Mouse (Mus musculus) limb, embryonic 10.5 days (tissue): ENCODE data around the gene Olfr1508. TPM values are rescaled to one million over a fixed set of nuclear protein-coding genes. Genes with fewer than 3 reads are reported as not detected.
"Not testable (repeated sequence)": the region's sequence is repeated elsewhere in the genome, so short reads cannot be mapped to it uniquely, and the experiment has no call there.

Experiments used
- DNase-seq: peaks from one replicate; pipeline ENCODE4 v3.0.0-alpha.2; 2017; ENCODE audit warnings: low spot score
- H3K27ac ChIP-seq: fragments of 300-500 bp; sonication (generic); 2 replicates; pipeline ENCODE4 v1.5.1; 2016; ENCODE audit warnings: mild to moderate bottlenecking
- H3K27me3 ChIP-seq: fragments of 300-500 bp; sonication (generic); 2 replicates; pipeline ENCODE4 v1.6.1; 2016; ENCODE audit warnings: low read depth, mild to moderate bottlenecking; ENCODE audit not compliant: poor library complexity, severe bottlenecking
- H3K36me3 ChIP-seq: fragments of 300-500 bp; sonication (generic); 2 replicates; pipeline ENCODE4 v1.6.1; 2016; ENCODE audit warnings: mild to moderate bottlenecking, moderate library complexity
- H3K4me1 ChIP-seq: fragments of 300-500 bp; sonication (generic); 2 replicates; pipeline ENCODE4 v1.6.1; 2016
- H3K4me3 ChIP-seq: fragments of 300-500 bp; sonication (generic); 2 replicates; pipeline ENCODE4 v1.5.1; 2016; ENCODE audit warnings: mild to moderate bottlenecking, moderate library complexity
- H3K9me3 ChIP-seq: fragments of 300-500 bp; sonication (generic); replicated peaks from 2 replicates; pipeline ENCODE4 v1.6.1; 2016; ENCODE audit warnings: mild to moderate bottlenecking
- WGBS: fragments of 180-500 bp; shearing (Covaris S2); methylation state at CpG from one replicate; pipeline ENCODE4 v1.1.7; 2016; 5-methylcytosine and 5-hydroxymethylcytosine counted together
- polyA plus RNA-seq: library from polyadenylated mRNA; unstranded; fragments of >200 nt; fragmentation: Nextera tagmentation; extraction: Ambion mirVana; gene quantifications from 2 replicates; pipeline ENCODE4 v1.2.1, GENCODE M21; 2016

Gene Olfr1508
- polyA plus RNA-seq = not detected in 2 replicates

- Histone ChIP-seq H3K9me3 (no peaks in the 10 kb centered on the region), H3K4me3 (no peak within 1 kb of the TSS), H3K36me3 (no peaks in the 10 kb centered on the region), H3K27me3 (no peaks in the 10 kb centered on the region), H3K27ac (no peak within 1 kb of the TSS), H3K4me1 (no peaks in the 10 kb centered on the region)
- 62% methylated on average over 2 of the region's 2 CpGs for WGBS
- DNase-seq = no peak
Measured at GRCm38 (mm10) chr14:52467395-52467794, at the start of gene Olfr1508. Olfr1508 (minus strand) TSS chr14:52467495.

- WGBS = 79% methylated on average over 4 of the region's 4 CpGs
- Histone ChIP-seq H3K36me3 (no peaks in the 10 kb centered on the region), H3K27me3 (no peaks in the 10 kb centered on the region), H3K4me3 (no peak within 1 kb of the TSS), H3K9me3 (no peaks in the 10 kb centered on the region), H3K4me1 (no peaks in the 10 kb centered on the region), H3K27ac (no peak within 1 kb of the TSS)
- no peak for DNase-seq
Measured at GRCm38 (mm10) chr14:52495516-52495915, 28.2 kb upstream of the Olfr1508 start, which contains the start of gene Olfr1507. Olfr1507 (minus strand) TSS chr14:52495749.

- DNase-seq = no peak
- H3K27me3 ChIP-seq = no peaks in the 10 kb centered on the region
- H3K27ac ChIP-seq = no peak overlapping the region
- H3K4me1 ChIP-seq = no peaks in the 10 kb centered on the region
- H3K9me3 ChIP-seq = no peaks in the 10 kb centered on the region
- H3K4me3 ChIP-seq = no peak overlapping the region
- WGBS = 87% methylated on average over 1 of the region's 1 CpGs
- no peaks in the 10 kb centered on the region for H3K36me3 ChIP-seq
Measured at GRCm38 (mm10) chr14:52465738-52466137, 1.6 kb downstream of the Olfr1508 start.

GRCm38 (mm10) chr14:52461928-52462327, 5.4 kb downstream of the Olfr1508 start:
- no peaks in the 10 kb centered on the region for H3K9me3 ChIP-seq
- no peaks in the 10 kb centered on the region for H3K27me3 ChIP-seq
- DNase-seq = no peak
- no peaks in the 10 kb centered on the region for H3K4me1 ChIP-seq
- H3K27ac ChIP-seq = no peak overlapping the region
- H3K36me3 ChIP-seq = no peaks in the 10 kb centered on the region
- no peak overlapping the region for H3K4me3 ChIP-seq

- Histone ChIP-seq H3K4me3 (no peak overlapping the region), H3K27ac (no peak overlapping the region), H3K9me3 (no peaks in the 10 kb centered on the region), H3K36me3 (no peaks in the 10 kb centered on the region), H3K4me1 (no peaks in the 10 kb centered on the region), H3K27me3 (no peaks in the 10 kb centered on the region)
- 91% methylated on average over 8 of the region's 8 CpGs for whole genome bisulfite sequencing
- DNase-seq = no peak
Measured at GRCm38 (mm10) chr14:52451138-52451537, 16.2 kb downstream of the Olfr1508 start.

- H3K27me3 ChIP-seq = no peaks in the 10 kb centered on the region
- no peaks in the 10 kb centered on the region for H3K4me1 ChIP-seq
- no peaks in the 10 kb centered on the region for H3K36me3 ChIP-seq
- DNase-seq = no peak
- H3K4me3 ChIP-seq = no peak within 1 kb of the TSS
- H3K9me3 ChIP-seq = no peaks in the 10 kb centered on the region
- H3K27ac ChIP-seq = no peak within 1 kb of the TSS
Measured at GRCm38 (mm10) chr14:52442690-52443089, 24.6 kb downstream of the Olfr1508 start, which contains the start of gene Olfr1509. Olfr1509 (plus strand) TSS chr14:52442990.

- H3K4me3 ChIP-seq = no peak overlapping the region
- no peaks in the 10 kb centered on the region for H3K27me3 ChIP-seq
- DNase-seq = no peak
- H3K9me3 ChIP-seq = no peaks in the 10 kb centered on the region
- no peaks in the 10 kb centered on the region for H3K36me3 ChIP-seq
- 94% methylated on average over 1 of the region's 1 CpGs for WGBS
- H3K4me1 ChIP-seq = no peaks in the 10 kb centered on the region
- no peak overlapping the region for H3K27ac ChIP-seq
Measured at GRCm38 (mm10) chr14:52427686-52428085, 39.6 kb downstream of the Olfr1508 start.

GRCm38 (mm10) chr14:52414273-52414672, 53.0 kb downstream of the Olfr1508 start, which contains the start of gene Olfr1510:
Olfr1510 (minus strand) TSS chr14:52414373.
- Histone ChIP-seq H3K4me1 (no peaks in the 10 kb centered on the region), H3K9me3 (no peaks in the 10 kb centered on the region), H3K36me3 (no peaks in the 10 kb centered on the region), H3K4me3 (no peak within 1 kb of the TSS), H3K27ac (no peak within 1 kb of the TSS), H3K27me3 (no peaks in the 10 kb centered on the region)
- WGBS = 91% methylated on average over 3 of the region's 3 CpGs
- no peak for DNase-seq

- H3K27ac ChIP-seq, H3K4me1 ChIP-seq, H3K9me3 ChIP-seq, H3K36me3 ChIP-seq, H3K4me3 ChIP-seq, H3K27me3 ChIP-seq, DNase-seq: not testable (repeated sequence)
- WGBS = 92% methylated on average over 7 of the region's 10 CpGs
Measured at GRCm38 (mm10) chr14:52410142-52410919, 57.0 kb downstream of the Olfr1508 start.

Other genes with a start within 250 kb of the Olfr1508 start
- gene Chd8, start 209.7 kb downstream of the Olfr1508 start, polyA plus RNA-seq = 43.9 and 49.6 TPM in 2 replicates
- gene Tox4, start 188.3 kb downstream of the Olfr1508 start, polyA plus RNA-seq = 49.3 and 56.6 TPM in 2 replicates
- 20.8 and 21.8 TPM in 2 replicates for gene Rab2b, start 187.9 kb downstream of the Olfr1508 start, polyA plus RNA-seq
- 58.6 and 64.5 TPM in 2 replicates for gene Mettl3, start 162.4 kb downstream of the Olfr1508 start, polyA plus RNA-seq
- 30.8 and 36.1 TPM in 2 replicates for gene Sall2, start 138.7 kb downstream of the Olfr1508 start, polyA plus RNA-seq
- gene Olfr1513, start 111.1 kb downstream of the Olfr1508 start, polyA plus RNA-seq = not detected in 2 replicates
- gene Olfr1512, start 88.3 kb downstream of the Olfr1508 start, polyA plus RNA-seq = not detected in 2 replicates
- not detected in 2 replicates for gene Olfr1511, start 70.1 kb downstream of the Olfr1508 start, polyA plus RNA-seq
- gene Olfr1510, start 53.1 kb downstream of the Olfr1508 start, polyA plus RNA-seq = not detected in 2 replicates
- gene Olfr1509, start 24.5 kb downstream of the Olfr1508 start, polyA plus RNA-seq = not detected in 2 replicates
- gene Olfr1507, start 28.3 kb upstream of the Olfr1508 start, polyA plus RNA-seq = not detected in 2 replicates